Mouse (Mus musculus) MEL (cell line): ENCODE measurements at regions not wholly inside any gene's neighbourhood (a gene's known extent, or its start where the extent isn't known, plus 50 kb on each side); places are given as distances from the start of the nearest gene placed in this dataset.

ENCODE experiments used
- DNase-seq: peaks from one replicate; pipeline ENCODE4 v3.0.0; 2011; ENCODE audit warnings: low read depth, low spot score
- H3K27ac ChIP-seq: 2 replicates; pipeline ENCODE4 v1.5.1; 2012; ENCODE audit warnings: low read depth, mild to moderate bottlenecking, control low read depth, low read length, moderate library complexity; ENCODE audit not compliant: control insufficient read depth
- H3K27me3 ChIP-seq, 2 experiments: fragments of 150-350 bp in 1 of 2; sonication (generic) in 1 of 2; 2 replicates each; pipeline ENCODE4 v1.6.1; 2012; ENCODE audit warnings: low read length in 2 of 2, mild to moderate bottlenecking in 2 of 2, improper control_type of control experiment in 1 of 2, moderate library complexity in 1 of 2; ENCODE audit not compliant: insufficient read depth in 2 of 2, control insufficient read depth in 1 of 2
- H3K36me3 ChIP-seq, 2 experiments: 2 replicates each; pipeline ENCODE4 v1.6.1; 2012 to 2014; ENCODE audit warnings: low read length in 2 of 2, improper control_type of control experiment in 1 of 2, inconsistent platforms in 1 of 2, mild to moderate bottlenecking in 1 of 2; ENCODE audit not compliant: insufficient read depth in 2 of 2, control insufficient read depth in 1 of 2
- H3K4me1 ChIP-seq, 2 experiments: fragments of 150-350 bp in 1 of 2; sonication (generic) in 1 of 2; 2 replicates each; pipeline ENCODE4 v1.6.1; 2012; ENCODE audit warnings: low read length in 2 of 2, improper control_type of control experiment in 1 of 2, mild to moderate bottlenecking in 1 of 2; ENCODE audit not compliant: insufficient read depth in 2 of 2, control insufficient read depth in 1 of 2
- H3K4me3 ChIP-seq, 2 experiments: fragments of 150-350 bp in 1 of 2; sonication (generic) in 1 of 2; 2 replicates each; pipeline ENCODE4 v1.5.1; 2012; ENCODE audit warnings: low read depth in 2 of 2, low read length in 2 of 2, mild to moderate bottlenecking in 2 of 2, moderate library complexity in 2 of 2, control low read depth in 1 of 2, improper control_type of control experiment in 1 of 2; ENCODE audit not compliant: control insufficient read depth in 1 of 2, insufficient read depth in 1 of 2
- H3K79me2 ChIP-seq: 2 replicates; pipeline ENCODE4 v1.6.1; 2012; ENCODE audit warnings: mild to moderate bottlenecking, low read length, moderate library complexity; ENCODE audit not compliant: control insufficient read depth, poor library complexity, insufficient read depth
- H3K9ac ChIP-seq: 2 replicates; pipeline ENCODE4 v1.6.1; 2012; ENCODE audit warnings: low read depth, mild to moderate bottlenecking, control low read depth, low read length, moderate library complexity; ENCODE audit not compliant: control insufficient read depth, poor library complexity, severe bottlenecking
- H3K9me3 ChIP-seq: fragments of 150-350 bp; sonication (generic); replicated peaks from 2 replicates; pipeline ENCODE4 v1.6.1; 2012; ENCODE audit warnings: mild to moderate bottlenecking, low read length, improper control_type of control experiment, moderate library complexity; ENCODE audit not compliant: insufficient read depth
- BHLHE40 ChIP-seq: IDR thresholded peaks from 2 replicates; pipeline ENCODE4 v1.6.1; 2012; ENCODE audit warnings: low read depth, mild to moderate bottlenecking, inconsistent platforms, low read length, improper control_type of control experiment, borderline replicate concordance
- CHD2 ChIP-seq: IDR thresholded peaks from 2 replicates; pipeline ENCODE4 v1.6.1; 2011; ENCODE audit warnings: low read length, improper control_type of control experiment
- E2F4 ChIP-seq: IDR thresholded peaks from 2 replicates; pipeline ENCODE4 v1.6.1; 2011; ENCODE audit warnings: low read depth, low read length, improper control_type of control experiment, borderline replicate concordance
- ELF1 ChIP-seq: IDR thresholded peaks from 2 replicates; pipeline ENCODE4 v1.6.1; 2014; ENCODE audit warnings: low read depth, mild to moderate bottlenecking, inconsistent platforms, low read length, improper control_type of control experiment, moderate library complexity
- EP300 ChIP-seq, 2 experiments: IDR thresholded peaks; 2 replicates each; pipeline ENCODE4 v1.6.1; 2011; ENCODE audit warnings: improper control_type of control experiment in 2 of 2, low read length in 2 of 2, low read depth in 1 of 2, mild to moderate bottlenecking in 1 of 2
- GABPA ChIP-seq: IDR thresholded peaks from 2 replicates; pipeline ENCODE4 v1.6.1; 2012; ENCODE audit warnings: low read depth, mild to moderate bottlenecking, inconsistent platforms, low read length, improper control_type of control experiment, moderate library complexity
- GATA1 ChIP-seq: IDR thresholded peaks from 2 replicates; pipeline ENCODE4 v1.6.1; 2011; ENCODE audit warnings: low read depth, low read length, improper control_type of control experiment
- JUND ChIP-seq: IDR thresholded peaks from 2 replicates; pipeline ENCODE4 v1.6.1; 2011; ENCODE audit warnings: low read depth, mild to moderate bottlenecking, improper control_type of control experiment, low read length
- KAT2A ChIP-seq: conservative IDR thresholded peaks from 2 replicates; pipeline ENCODE4 v1.6.1; 2012; ENCODE audit warnings: low read depth, low read length, improper control_type of control experiment, inconsistent platforms
- MAZ ChIP-seq: IDR thresholded peaks from 2 replicates; pipeline ENCODE4 v1.6.1; 2012; ENCODE audit warnings: low read depth, mild to moderate bottlenecking, inconsistent platforms, low read length, improper control_type of control experiment
- MEF2A ChIP-seq: IDR thresholded peaks from 2 replicates; pipeline ENCODE4 v1.6.1; 2014; ENCODE audit warnings: low read depth, mild to moderate bottlenecking, inconsistent platforms, low read length, improper control_type of control experiment; ENCODE audit not compliant: poor library complexity, insufficient replicate concordance, severe bottlenecking; ENCODE audit errors: extremely low read depth
- MXI1 ChIP-seq: IDR thresholded peaks from 2 replicates; pipeline ENCODE4 v1.6.1; 2011; ENCODE audit warnings: mild to moderate bottlenecking, low read depth, low read length, improper control_type of control experiment
- MYB ChIP-seq: IDR thresholded peaks from 2 replicates; pipeline ENCODE4 v1.6.1; 2011; ENCODE audit warnings: mild to moderate bottlenecking, low read depth, low read length, improper control_type of control experiment
- POLR2A ChIP-seq, 2 experiments: IDR thresholded peaks; 2 replicates each; pipeline ENCODE4 v1.6.1; 2011 to 2012; ENCODE audit warnings: low read length in 2 of 2, mild to moderate bottlenecking in 2 of 2, control low read depth in 1 of 2, improper control_type of control experiment in 1 of 2, low read depth in 1 of 2, moderate library complexity in 1 of 2; ENCODE audit not compliant: control insufficient read depth in 1 of 2, insufficient read depth in 1 of 2, poor library complexity in 1 of 2
- RAD21 ChIP-seq: IDR thresholded peaks from 2 replicates; pipeline ENCODE4 v1.6.1; 2011; ENCODE audit warnings: mild to moderate bottlenecking, low read depth, low read length, improper control_type of control experiment
- SMC3 ChIP-seq: IDR thresholded peaks from 2 replicates; pipeline ENCODE4 v1.6.1; 2011; ENCODE audit warnings: low read depth, low read length, improper control_type of control experiment
- TAL1 ChIP-seq: IDR thresholded peaks from 2 replicates; pipeline ENCODE4 v1.6.1; 2012; ENCODE audit warnings: mild to moderate bottlenecking, inconsistent platforms, low read length, moderate library complexity, mixed read lengths
- TCF12 ChIP-seq: IDR thresholded peaks from 2 replicates; pipeline ENCODE4 v1.6.1; 2014; ENCODE audit warnings: low read depth, mild to moderate bottlenecking, inconsistent platforms, low read length, improper control_type of control experiment, moderate library complexity
- ZNF384 ChIP-seq: IDR thresholded peaks from 2 replicates; pipeline ENCODE4 v1.6.1; 2012; ENCODE audit warnings: low read depth, mild to moderate bottlenecking, inconsistent platforms, low read length, improper control_type of control experiment

GRCm38 (mm10) chr11:52536211-52536610 is 140.0 kb downstream of the 9530068E07Rik start:
- no peaks in the 10 kb centered on the region for H3K79me2 ChIP-seq
- no peaks in the 10 kb centered on the region for H3K9me3 ChIP-seq
- no peak overlapping the region for H3K9ac ChIP-seq
- H3K4me3 ChIP-seq, result no peak overlapping the region
- no peak overlapping the region for H3K27ac ChIP-seq
- no peaks in the 10 kb centered on the region for H3K4me1 ChIP-seq
- H3K27me3 ChIP-seq, result no peaks in the 10 kb centered on the region; a peak in 1 of 4 replicates
- no peaks in the 10 kb centered on the region for H3K36me3 ChIP-seq
- DNase-seq, result no peak
- TF ChIP-seq POLR2A (IDR thresholded peaks at IDR 0.05; ENCODE audit: control insufficient read depth in 1 of 2, insufficient read depth in 1 of 2, low read depth in 1 of 2, low read length in 2 of 2, poor library complexity in 1 of 2) (no peak), ZNF384 (no peak), BHLHE40 (no peak), E2F4 (no peak), ELF1 (no peak), GABPA (no peak), KAT2A (no peak), GATA1 (no peak), RAD21 (no peak), SMC3 (no peak), TCF12 (no peak), CHD2 (no peak), EP300 (IDR thresholded peaks at IDR 0.05; ENCODE audit: low read depth in 1 of 2, low read length in 2 of 2) (no peak), MYB (no peak), TAL1 (no peak), JUND (no peak), MXI1 (no peak)
- TF ChIP-seq, all 39 proteins: peak for 0

DNA sequence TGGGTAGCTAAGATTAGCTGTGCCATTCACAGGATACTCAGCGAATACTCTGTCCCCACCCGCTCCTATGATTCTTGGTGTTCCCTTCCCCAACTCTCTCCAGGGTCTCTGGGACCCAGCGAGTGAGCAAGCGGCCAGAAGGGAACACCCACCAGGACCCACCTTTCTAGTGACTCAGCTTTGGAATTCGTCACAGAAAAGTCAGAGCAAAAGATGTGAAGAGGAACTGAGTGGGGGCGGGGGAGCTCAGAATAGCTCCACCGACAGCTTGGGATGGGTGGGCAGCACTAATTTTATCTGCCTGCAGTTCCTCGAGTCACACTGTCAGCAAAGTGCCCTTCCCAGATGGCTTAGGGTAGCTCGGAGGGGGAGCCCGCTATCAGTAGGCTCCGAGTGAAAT is 140.6 kb downstream of the 9530068E07Rik start:
- no peak for DNase-seq
- no peak overlapping the region for H3K27ac ChIP-seq
- TF ChIP-seq MAZ (no peak), MEF2A (no peak), E2F4 (no peak)
- no peak overlapping the region for H3K4me3 ChIP-seq
- H3K9ac ChIP-seq, result no peak overlapping the region
- H3K79me2 ChIP-seq, result no peaks in the 10 kb centered on the region
- H3K4me1 ChIP-seq, result no peaks in the 10 kb centered on the region
- H3K36me3 ChIP-seq, result no peaks in the 10 kb centered on the region
- H3K27me3 ChIP-seq, result no peaks in the 10 kb centered on the region; a peak in 1 of 4 replicates
- no peaks in the 10 kb centered on the region for H3K9me3 ChIP-seq
